Mouse (Mus musculus): ENCODE results near the gene Lhx1. TPM values are rescaled to one million over a fixed set of nuclear protein-coding genes. Genes with fewer than 3 reads are reported as not detected.

Gene Lhx1
- total RNA-seq, 2 experiments from 2014 or later = not detected

- DNase-seq = peak; percentile 5
Measured at GRCm38 (mm10) chr11:84480451-84480850, 44.9 kb downstream of the Lhx1 start.

GRCm38 (mm10) chr11:84476641-84477040, 48.7 kb downstream of the Lhx1 start:
- no peak for DNase-seq

DNA sequence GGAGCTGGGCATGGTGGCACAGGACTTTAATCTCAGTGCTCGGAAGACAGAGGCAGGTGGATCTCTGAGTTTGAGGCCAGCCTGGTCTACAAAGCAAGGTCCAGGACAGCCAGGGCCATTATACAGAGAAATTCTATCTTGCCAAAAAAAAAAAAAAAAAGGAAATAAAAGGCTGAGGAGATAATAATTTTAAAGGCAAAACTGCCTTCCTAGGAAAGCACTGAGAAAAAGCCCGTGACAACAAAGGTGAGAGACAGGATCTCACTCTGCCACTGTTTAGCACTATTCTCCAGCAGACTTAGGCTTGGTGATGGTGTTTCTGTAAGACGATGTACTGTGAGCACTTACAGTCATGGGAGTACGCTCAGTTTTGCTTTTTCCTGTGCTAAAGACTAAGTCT, 49.3 kb downstream of the Lhx1 start:
- DNase-seq = no peak

DNA sequence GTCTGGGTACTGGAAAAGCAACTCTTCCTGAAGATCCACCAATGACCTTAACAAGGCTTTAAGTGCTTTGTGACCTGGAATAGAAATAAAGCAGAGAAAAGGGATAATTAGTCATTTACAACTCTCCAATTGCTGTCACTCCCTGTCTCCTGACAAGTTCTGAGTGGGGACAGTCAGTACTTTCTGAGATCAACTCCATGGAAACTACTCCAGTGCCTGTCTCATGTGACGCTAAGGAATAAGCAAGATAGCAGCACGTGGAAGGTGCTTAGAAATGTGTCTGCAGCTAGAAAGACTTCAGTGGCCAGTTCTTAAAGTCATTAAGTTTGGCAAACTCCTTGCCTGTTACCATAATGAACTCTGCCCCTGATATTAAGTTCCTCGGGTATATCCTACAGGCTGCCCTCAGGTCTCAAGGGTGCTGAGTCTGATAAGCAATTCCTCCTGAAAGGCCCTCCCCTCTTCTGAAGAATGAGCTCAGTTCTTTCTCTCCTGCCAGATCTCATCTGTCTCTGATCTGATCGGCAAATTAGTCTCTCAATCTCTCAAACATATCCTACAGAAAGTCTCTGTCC, 52.2 kb downstream of the Lhx1 start:
- DNase-seq = no peak

Other genes starting within 250 kb of the Lhx1 start
- 10 to 100 TPM; 15.2 to 18.8 TPM for gene Aatf, start 12.0 kb downstream of the Lhx1 start, total RNA-seq (2021)